Mouse (Mus musculus) stomach, postnatal 0 days (tissue): ENCODE results near the gene Parva. TPM values are rescaled to one million over a fixed set of nuclear protein-coding genes. Genes with fewer than 3 reads are reported as not detected.

ENCODE experiments used
- ATAC-seq: fragments of 200-750 bp; cut with Nextera tagmentation; 2 replicates; pipeline ENCODE4 v1.8.0; 2017; ENCODE audit not compliant: low FRiP score, low TSS enrichment
- DNase-seq: peaks from one replicate; pipeline ENCODE4 v3.0.0-alpha.2; 2016; ENCODE audit warnings: low spot score
- H3K27ac ChIP-seq: fragments of 300-500 bp; sonication (generic); replicated peaks from 2 replicates; pipeline ENCODE4 v1.5.1; 2014; ENCODE audit warnings: mild to moderate bottlenecking, control low read depth
- H3K27me3 ChIP-seq: fragments of 300-500 bp; sonication (generic); 2 replicates; pipeline ENCODE4 v1.6.1; 2014; ENCODE audit warnings: low read length; ENCODE audit not compliant: control insufficient read depth, insufficient read depth
- H3K36me3 ChIP-seq: fragments of 300-500 bp; sonication (generic); 2 replicates; pipeline ENCODE4 v1.6.1; 2014; ENCODE audit warnings: low read length, mixed read lengths; ENCODE audit not compliant: control insufficient read depth, insufficient read depth
- H3K4me1 ChIP-seq: fragments of 300-500 bp; sonication (generic); replicated peaks from 2 replicates; pipeline ENCODE4 v1.6.1; 2014; ENCODE audit warnings: antibody characterized with exemption; ENCODE audit not compliant: control insufficient read depth, insufficient read depth
- H3K4me2 ChIP-seq: fragments of 300-500 bp; sonication (generic); replicated peaks from 2 replicates; pipeline ENCODE4 v1.6.1; 2014; ENCODE audit warnings: low read depth, mild to moderate bottlenecking, control low read depth, moderate library complexity
- H3K4me3 ChIP-seq: fragments of 300-500 bp; sonication (generic); 2 replicates; pipeline ENCODE4 v1.5.1; 2014; ENCODE audit warnings: low read depth, low read length, control low read depth
- H3K9ac ChIP-seq: fragments of 300-500 bp; sonication (generic); 2 replicates; pipeline ENCODE4 v1.6.1; 2014; ENCODE audit warnings: mild to moderate bottlenecking, low read length, control low read depth, mixed read lengths
- H3K9me3 ChIP-seq: fragments of 300-500 bp; sonication (generic); 2 replicates; pipeline ENCODE4 v1.6.1; 2016; ENCODE audit warnings: low read length; ENCODE audit not compliant: control insufficient read depth
- CTCF ChIP-seq: IDR thresholded peaks from 2 replicates; pipeline ENCODE4 v1.5.1; 2016; ENCODE audit warnings: antibody characterized with exemption, low read depth, mild to moderate bottlenecking, moderate library complexity
- EP300 ChIP-seq: optimal IDR thresholded peaks from 2 replicates; pipeline ENCODE3; 2016; ENCODE audit warnings: antibody characterized with exemption
- WGBS: fragments of 180-500 bp; shearing (Covaris S2); extraction: QIAGEN DNeasy Blood & Tissue Kit; methylation state at CpG from one replicate; pipeline ENCODE4 v1.1.7; 2014; 5-methylcytosine and 5-hydroxymethylcytosine counted together
- polyA plus RNA-seq: library from polyadenylated mRNA; unstranded; fragments of >200 nt; fragmentation: Nextera tagmentation; extraction: Ambion mirVana; gene quantifications from 2 replicates; pipeline ENCODE4 v1.2.1, GENCODE M21; 2015

Gene Parva
- polyA plus RNA-seq, 1 experiment from 2014 or later, result 72.3 TPM

DNA sequence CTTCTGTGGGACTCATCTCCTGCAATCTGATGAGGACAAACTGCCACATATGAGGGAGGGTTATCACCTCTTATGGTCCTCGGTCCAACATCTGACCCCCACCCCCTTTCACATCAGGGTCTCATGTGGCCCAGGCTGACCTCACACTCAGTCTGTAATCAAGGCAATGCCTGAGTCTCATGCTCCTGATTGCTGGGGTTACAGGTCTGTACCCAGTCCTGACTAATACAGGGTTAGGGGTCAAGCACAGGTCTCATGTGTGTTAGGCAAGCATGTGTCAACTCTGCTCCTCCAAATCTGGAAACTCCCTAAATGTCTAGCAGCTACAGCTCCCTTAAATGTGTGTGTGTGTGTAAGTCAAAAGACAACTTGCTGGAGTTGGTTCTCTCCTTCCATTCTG is 100.8 kb downstream of the Parva start:
- Histone ChIP-seq H3K4me3 (no peak overlapping the region), H3K9ac (no peak overlapping the region), H3K4me2 (no peak overlapping the region), H3K9me3 (no peaks in the 10 kb centered on the region), H3K4me1 (peaks cover 3% of the 10 kb centered on the region; the same call in 1 of the 2 replicates), H3K27ac (no peak overlapping the region), H3K27me3 (no peaks in the 10 kb centered on the region), H3K36me3 (no peaks in the 10 kb centered on the region)
- DNase-seq (no peak), ATAC-seq (no peak)
- TF ChIP-seq CTCF (no peak), EP300 (no peak)
- 100% methylated on average over 1 of the region's 1 CpGs for WGBS

DNA sequence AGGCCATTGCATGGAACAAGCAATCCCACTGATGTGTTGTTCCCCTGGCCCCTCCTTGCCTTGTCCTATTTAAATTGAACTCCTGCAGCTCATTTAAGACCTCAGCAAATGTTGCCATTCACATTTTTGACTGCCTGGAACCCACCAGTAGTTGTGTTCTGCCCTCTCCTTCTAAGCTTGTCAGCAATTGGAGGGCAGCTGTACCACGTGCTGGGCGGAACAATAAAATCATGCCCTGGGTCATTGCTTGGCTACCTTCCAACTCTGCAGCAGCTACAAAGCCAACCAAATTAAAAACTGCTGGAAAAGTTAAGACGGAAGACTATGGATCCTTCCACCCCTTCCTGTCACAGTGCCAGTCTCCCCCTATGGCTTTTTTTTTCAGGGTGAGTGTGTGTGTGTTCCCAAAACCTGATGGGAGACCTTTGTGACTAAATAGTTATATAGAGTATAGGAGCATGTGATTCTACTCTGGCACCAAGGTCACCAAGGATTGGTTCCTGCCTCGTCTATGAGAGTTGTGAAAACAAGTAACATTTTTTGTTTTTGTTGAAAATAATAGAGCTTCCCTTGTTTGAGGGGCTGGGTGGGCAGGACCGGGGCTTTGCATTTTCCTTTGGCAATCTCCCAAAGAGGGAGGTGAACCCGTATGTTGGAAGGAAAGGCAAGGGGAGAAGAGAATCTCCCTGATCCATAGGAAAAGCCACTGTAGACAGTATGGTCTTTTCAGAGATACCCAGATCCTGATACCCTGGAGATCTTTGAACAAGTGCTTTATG is 101.5 kb downstream of the Parva start:
- TF ChIP-seq CTCF (no peak), EP300 (no peak)
- no peak overlapping the region for H3K27ac ChIP-seq
- H3K4me2 ChIP-seq, result no peak overlapping the region
- DNase-seq (peak; percentile 66), ATAC-seq (no peak)
- no peak overlapping the region for H3K9ac ChIP-seq
- no peak overlapping the region for H3K4me3 ChIP-seq
- WGBS, result 27% methylated on average over 6 of the region's 6 CpGs
- H3K9me3 ChIP-seq, result no peaks in the 10 kb centered on the region
- H3K4me1 ChIP-seq, result peaks cover 3% of the 10 kb centered on the region
- no peaks in the 10 kb centered on the region for H3K36me3 ChIP-seq
- H3K27me3 ChIP-seq, result no peaks in the 10 kb centered on the region

DNA sequence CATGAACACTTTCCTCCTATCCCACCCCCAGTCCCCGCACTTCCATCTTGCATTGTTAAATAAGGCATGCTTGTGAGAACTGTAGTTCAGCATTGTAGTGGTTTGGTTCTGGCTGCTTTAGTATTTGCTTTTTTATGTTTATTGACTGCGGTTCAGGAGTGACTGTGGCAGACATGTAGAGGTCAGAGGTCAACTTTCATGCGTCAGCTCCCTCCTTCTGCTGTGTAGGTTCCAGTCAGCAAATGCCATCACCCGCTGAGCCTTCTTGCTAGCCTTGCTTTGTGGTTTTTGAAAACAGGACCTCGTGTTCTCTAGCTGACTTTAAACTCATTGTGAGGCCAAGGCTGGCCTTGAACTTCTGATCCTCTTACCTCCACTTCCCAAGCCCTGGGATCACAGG is 103.6 kb downstream of the Parva start:
- DNase-seq, result peak; percentile 24
- Histone ChIP-seq H3K36me3 (no peaks in the 10 kb centered on the region), H3K9me3 (no peaks in the 10 kb centered on the region), H3K27me3 (no peaks in the 10 kb centered on the region), H3K4me3 (no peak overlapping the region), H3K4me2 (no peak overlapping the region), H3K9ac (no peak overlapping the region), H3K4me1 (peaks cover 13% of the 10 kb centered on the region), H3K27ac (no peak overlapping the region)
- TF ChIP-seq CTCF (no peak), EP300 (no peak)
- WGBS, result 62% methylated on average over 5 of the region's 5 CpGs
- 0 out of 2 replicates have a peak, but pooled peaks have one; percentile 25 for ATAC-seq

DNA sequence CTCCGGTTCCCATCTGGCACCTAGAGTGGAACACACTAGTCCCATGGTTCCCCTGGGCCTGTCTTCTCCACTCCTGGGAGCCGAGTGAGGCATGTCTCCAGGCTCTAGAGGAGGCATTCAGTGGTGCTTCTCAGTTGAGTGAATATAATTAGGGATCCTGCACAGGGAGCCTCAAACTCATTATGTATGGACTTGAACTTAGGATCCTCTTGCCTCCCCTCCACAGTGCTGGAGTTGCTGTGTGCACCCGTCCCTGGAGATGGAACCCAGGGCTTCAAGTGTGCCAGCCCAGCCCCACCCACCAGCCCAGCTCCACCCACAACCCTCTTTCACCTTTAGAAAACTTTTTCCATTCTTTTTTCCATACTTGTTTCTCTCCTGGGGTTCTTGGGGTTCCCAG is 106.8 kb downstream of the Parva start:
- 75% methylated on average over 3 of the region's 3 CpGs for WGBS
- no peak for TF ChIP-seq CTCF
- no peak for TF ChIP-seq EP300
- H3K4me1 ChIP-seq, result peaks cover 10% of the 10 kb centered on the region
- no peaks in the 10 kb centered on the region for H3K27me3 ChIP-seq
- H3K4me3 ChIP-seq, result no peak overlapping the region
- ATAC-seq (no peak), DNase-seq (no peak)
- no peak overlapping the region for H3K9ac ChIP-seq
- no peaks in the 10 kb centered on the region for H3K36me3 ChIP-seq
- H3K9me3 ChIP-seq, result no peaks in the 10 kb centered on the region
- H3K4me2 ChIP-seq, result no peak overlapping the region
- H3K27ac ChIP-seq, result peak overlapping the region; percentile 90

DNA sequence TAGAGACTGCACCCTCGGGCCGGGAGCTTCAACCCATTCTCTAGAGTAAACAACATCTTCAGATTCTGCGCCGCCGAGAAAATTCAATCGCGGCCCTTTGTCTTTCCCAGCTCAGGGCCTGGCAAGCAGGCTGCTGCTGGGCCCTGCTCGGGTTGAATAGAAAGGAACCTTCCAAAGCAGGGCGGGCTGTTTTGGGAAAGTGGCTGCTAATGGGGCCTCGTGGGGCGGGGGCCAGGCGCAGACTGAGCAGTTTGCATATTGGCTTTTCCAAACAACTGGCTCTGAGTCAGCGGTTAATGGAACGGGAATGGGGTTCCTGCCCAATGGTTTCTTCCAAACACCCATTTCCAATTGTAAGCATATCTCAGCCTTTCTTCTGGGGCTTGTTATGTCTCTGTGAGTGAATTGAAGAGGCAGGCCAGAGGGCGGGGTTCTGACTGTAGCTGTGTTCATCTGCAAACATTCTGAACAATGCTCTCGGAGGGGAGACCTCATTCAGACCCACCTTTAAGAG is 108.2 kb downstream of the Parva start:
- peak overlapping the region; percentile 90 for H3K27ac ChIP-seq
- H3K9ac ChIP-seq, result peak overlapping the region; percentile 38; the same call in 1 of the 2 replicates
- no peak overlapping the region for H3K4me3 ChIP-seq
- TF ChIP-seq EP300 (peak; percentile 51), CTCF (no peak; the same call in 1 of the 2 replicates)
- peaks cover 10% of the 10 kb centered on the region for H3K4me1 ChIP-seq
- ATAC-seq, result peak; percentile 91
- no peaks in the 10 kb centered on the region for H3K9me3 ChIP-seq
- peak overlapping the region; percentile 37 for H3K4me2 ChIP-seq
- DNase-seq, result peak; percentile 79
- no peaks in the 10 kb centered on the region for H3K36me3 ChIP-seq
- WGBS, result 5% methylated on average over 16 of the region's 16 CpGs
- H3K27me3 ChIP-seq, result no peaks in the 10 kb centered on the region

DNA sequence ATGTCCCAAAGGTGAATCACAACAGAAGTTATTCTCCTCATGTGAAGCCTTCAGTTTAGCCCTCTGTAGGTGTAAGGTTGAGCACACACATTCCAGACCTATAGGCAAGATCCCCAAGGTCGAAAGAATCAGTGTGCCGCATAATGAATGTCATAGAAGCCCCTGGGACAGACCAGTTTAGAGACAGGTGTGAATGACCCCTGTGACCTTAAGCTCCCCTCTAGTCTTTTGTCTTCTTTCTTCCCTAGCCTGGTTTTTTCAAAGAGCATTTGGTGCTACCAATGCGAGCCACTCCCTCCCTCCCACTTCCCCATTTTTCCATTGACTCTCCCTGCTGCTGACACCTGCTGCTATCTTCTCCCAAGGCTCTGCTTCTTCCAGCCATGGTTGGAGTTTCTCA is 121.8 kb downstream of the Parva start:
- peaks cover 11% of the 10 kb centered on the region for H3K36me3 ChIP-seq
- ATAC-seq (no peak), DNase-seq (no peak)
- H3K4me2 ChIP-seq, result no peak overlapping the region
- H3K27me3 ChIP-seq, result no peaks in the 10 kb centered on the region
- WGBS, result 87% methylated on average over 3 of the region's 3 CpGs
- no peak overlapping the region for H3K9ac ChIP-seq
- no peak overlapping the region for H3K4me3 ChIP-seq
- H3K9me3 ChIP-seq, result no peaks in the 10 kb centered on the region
- TF ChIP-seq EP300, result no peak
- no peak for TF ChIP-seq CTCF
- no peaks in the 10 kb centered on the region for H3K4me1 ChIP-seq
- no peak overlapping the region for H3K27ac ChIP-seq
